Mouse (Mus musculus) olfactory bulb, adult 2 months (tissue): Measurements from ENCODE around the gene Mrps12. TPM values are rescaled to one million over a fixed set of nuclear protein-coding genes. Genes with fewer than 3 reads are reported as not detected.

Experiments
- H3K27ac ChIP-seq: fragments of 200-500 bp; 2 replicates; pipeline ENCODE4 v1.5.1; 2012; ENCODE audit warnings: low read depth, low read length; ENCODE audit not compliant: insufficient read depth
- H3K4me1 ChIP-seq: fragments of 200-500 bp; 2 replicates; pipeline ENCODE4 v1.6.1; 2012; ENCODE audit warnings: low read length; ENCODE audit not compliant: control insufficient read depth, insufficient read depth
- H3K4me3 ChIP-seq: fragments of 200-500 bp; 2 replicates; pipeline ENCODE4 v1.5.1; 2012; ENCODE audit warnings: mild to moderate bottlenecking, low read depth, low read length, moderate library complexity; ENCODE audit not compliant: insufficient read depth
- CTCF ChIP-seq: fragments of 200-500 bp; IDR thresholded peaks from 2 replicates; pipeline ENCODE4 v1.5.1; 2012; ENCODE audit warnings: low read depth, mild to moderate bottlenecking, low read length, moderate library complexity; ENCODE audit not compliant: insufficient read depth
- POLR2A ChIP-seq: fragments of 200-500 bp; IDR thresholded peaks from 2 replicates; pipeline ENCODE4 v1.6.1; 2012; ENCODE audit warnings: mild to moderate bottlenecking, low read depth, low read length, moderate library complexity; ENCODE audit not compliant: insufficient read depth
- WGBS: fragments of 180-500 bp; shearing (Covaris S2); methylation state at CpG from one replicate; pipeline ENCODE4 v1.1.7; 2018; 5-methylcytosine and 5-hydroxymethylcytosine counted together
- polyA plus RNA-seq: library from polyadenylated mRNA; stranded (reverse); fragments of >200 nt; gene quantifications from 2 replicates; pipeline ENCODE4 v1.2.4, GENCODE M21; 2012; ENCODE audit warnings: low replicate concordance; ENCODE audit not compliant: missing spikeins, insufficient read depth, insufficient read length

Gene Mrps12
- polyA plus RNA-seq, 1 experiment, result not detected

DNA sequence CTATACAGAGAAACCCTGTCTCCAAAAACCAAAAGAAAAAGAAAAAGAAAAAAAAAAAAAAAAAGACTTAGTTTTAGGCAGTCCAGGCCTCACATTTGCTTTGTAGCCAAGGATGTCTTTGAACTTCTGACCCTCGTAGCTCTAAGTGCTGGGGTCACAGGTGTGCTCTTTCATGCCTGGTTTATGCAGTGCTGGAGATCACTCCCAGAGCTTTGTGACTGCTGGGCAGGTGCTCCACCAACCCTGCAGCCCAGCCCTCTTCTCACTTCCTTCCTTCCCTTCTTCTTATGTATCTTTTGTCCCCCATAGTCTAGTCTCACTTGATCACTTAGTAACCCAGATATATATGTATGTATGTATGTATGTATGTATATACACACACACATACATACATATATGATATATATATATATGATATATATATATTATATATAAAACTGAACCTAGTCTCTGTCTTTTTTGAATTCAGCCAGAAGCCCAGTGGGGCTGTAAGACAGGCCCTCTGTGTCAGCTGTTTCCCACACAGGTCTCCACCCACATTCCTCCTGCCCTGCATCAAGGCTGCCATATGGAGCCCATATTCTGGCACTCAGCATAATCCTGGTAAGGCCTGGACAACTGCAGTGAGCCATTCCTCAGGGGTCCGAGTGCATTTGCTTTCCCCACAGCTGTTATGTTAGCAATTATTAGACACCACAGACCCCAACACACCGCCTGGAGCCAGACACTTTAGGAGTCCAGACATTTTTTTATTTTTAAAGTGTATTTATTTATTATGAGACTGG lies 20.7 kb downstream of the Mrps12 start:
- Histone ChIP-seq H3K27ac (no peak overlapping the region), H3K4me3 (no peak overlapping the region), H3K4me1 (peaks cover 4% of the 10 kb centered on the region; the same call in 1 of the 2 replicates)
- 89% methylated on average over 3 of the region's 3 CpGs for WGBS
- TF ChIP-seq POLR2A (no peak), CTCF (no peak)

- Histone ChIP-seq H3K4me3 (no peak overlapping the region), H3K27ac (no peak overlapping the region), H3K4me1 (peaks cover 4% of the 10 kb centered on the region; the same call in 1 of the 2 replicates)
- WGBS, result 93% methylated on average over 2 of the region's 2 CpGs
- TF ChIP-seq CTCF (no peak), POLR2A (no peak)
These were observed 22.0 kb downstream of the Mrps12 start for GRCm38 (mm10) chr7:28719650-28720049.

DNA sequence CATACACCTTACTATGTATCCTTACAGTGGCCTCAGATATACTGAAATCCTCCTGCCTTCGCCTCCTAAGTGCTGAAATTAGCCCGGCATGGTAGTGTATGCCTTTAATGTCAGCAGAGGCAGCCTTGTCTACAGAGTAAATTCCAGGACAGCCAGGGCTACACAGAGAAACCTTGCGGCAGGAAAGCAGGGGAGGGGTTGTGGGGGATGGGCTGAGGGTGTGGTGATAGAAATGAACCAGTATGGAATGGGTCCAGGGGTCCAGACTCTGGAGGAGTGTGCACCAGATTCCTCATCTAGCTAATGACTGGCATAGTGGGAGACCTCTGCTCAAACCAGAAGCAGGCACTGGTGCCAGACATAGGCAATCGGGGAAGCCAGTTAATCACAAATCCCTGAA lies 22.5 kb downstream of the Mrps12 start:
- WGBS, result 78% methylated on average over 4 of the region's 4 CpGs

DNA sequence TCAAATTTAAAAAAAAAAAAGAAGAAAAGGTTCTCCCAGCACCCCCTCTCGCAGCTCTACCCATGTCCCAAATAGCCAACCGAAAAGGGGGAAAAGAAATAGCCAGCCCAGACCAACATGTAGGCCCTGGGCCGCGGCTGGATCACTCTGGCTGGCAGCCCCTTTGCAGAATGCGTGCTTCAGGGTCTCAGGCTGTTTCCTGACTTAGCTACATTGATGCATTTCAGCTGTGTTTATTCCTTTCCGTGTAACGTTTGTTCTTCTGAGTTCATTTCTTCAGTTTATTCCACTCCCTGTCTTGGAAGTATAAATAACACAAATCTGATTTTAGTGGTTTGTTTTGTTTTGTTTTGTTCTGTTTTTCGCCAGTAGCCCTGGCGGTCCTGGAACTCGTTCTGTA lies 23.9 kb downstream of the Mrps12 start:
- Histone ChIP-seq H3K4me3 (no peak overlapping the region), H3K27ac (no peak overlapping the region)
- 92% methylated on average over 10 of the region's 10 CpGs for WGBS

More for the DNA sequence above, 22.5 kb downstream of the Mrps12 start:
- Histone ChIP-seq H3K27ac (no peak overlapping the region), H3K4me3 (no peak overlapping the region), H3K4me1 (peaks cover 4% of the 10 kb centered on the region; the same call in 1 of the 2 replicates)
- TF ChIP-seq CTCF (no peak), POLR2A (no peak)

DNA sequence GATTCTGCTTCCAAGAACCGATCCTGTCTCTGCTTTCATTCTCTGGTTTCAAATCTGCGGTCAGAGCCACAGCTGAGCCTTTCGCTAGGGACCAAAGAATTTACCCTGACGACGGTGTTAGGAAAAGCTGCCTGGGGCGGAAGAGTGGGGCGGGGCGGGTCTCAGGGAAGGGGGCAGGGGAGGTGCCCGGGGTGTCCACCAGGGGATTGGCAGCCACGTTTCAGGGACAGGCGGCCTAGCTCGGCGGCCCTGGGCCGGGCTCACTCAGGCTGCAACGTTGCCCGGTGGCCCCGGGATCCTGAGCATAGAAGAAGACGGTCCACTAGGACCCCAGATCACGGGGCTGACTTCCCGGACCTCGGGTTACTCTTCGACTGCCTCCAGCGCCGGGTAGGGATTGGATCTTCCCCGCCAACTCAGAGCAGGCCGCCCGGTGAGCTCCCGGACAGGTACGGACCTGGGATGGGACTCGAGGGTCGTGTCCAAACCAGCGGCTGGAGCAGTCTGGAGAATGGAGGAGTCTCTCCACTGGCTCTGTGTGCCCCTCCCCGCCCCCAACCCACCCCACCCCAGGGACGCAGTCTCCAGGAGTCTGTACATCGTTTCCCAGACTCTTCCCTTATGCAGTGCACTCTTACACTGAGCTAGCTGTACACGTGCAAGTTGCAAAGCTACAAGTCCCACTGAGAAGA lies 24.9 kb downstream of the Mrps12 start, which contains the start of gene Fbxo17:
TSS of gene Fbxo17 (plus strand) at position 215 of the 692 bp plus-strand sequence.
- Histone ChIP-seq H3K4me3 (peak within 1 kb of the TSS; percentile 36), H3K4me1 (peaks cover 4% of the 10 kb centered on the region; the same call in 1 of the 2 replicates), H3K27ac (no peak within 1 kb of the TSS)
- WGBS, result 6% methylated on average over 36 of the region's 36 CpGs
- TF ChIP-seq CTCF (no peak), POLR2A (no peak)

More for the DNA sequence above, 23.9 kb downstream of the Mrps12 start:
- peaks cover 4% of the 10 kb centered on the region; the same call in 1 of the 2 replicates for H3K4me1 ChIP-seq
- TF ChIP-seq POLR2A, result no peak
- no peak for TF ChIP-seq CTCF

- Histone ChIP-seq H3K4me1 (peaks cover 4% of the 10 kb centered on the region; the same call in 1 of the 2 replicates), H3K27ac (no peak overlapping the region), H3K4me3 (no peak overlapping the region)
- 96% methylated on average over 2 of the region's 2 CpGs for WGBS
- no peak for TF ChIP-seq POLR2A
- TF ChIP-seq CTCF, result no peak
These were observed 26.0 kb downstream of the Mrps12 start for GRCm38 (mm10) chr7:28715598-28715997.

GRCm38 (mm10) chr7:28714667-28715066 lies 27.0 kb downstream of the Mrps12 start:
- no peak overlapping the region for H3K27ac ChIP-seq
- TF ChIP-seq CTCF, result no peak
- no peak for TF ChIP-seq POLR2A
- peaks cover 4% of the 10 kb centered on the region; the same call in 1 of the 2 replicates for H3K4me1 ChIP-seq
- WGBS, result 47% methylated on average over 5 of the region's 5 CpGs
- H3K4me3 ChIP-seq, result no peak overlapping the region

DNA sequence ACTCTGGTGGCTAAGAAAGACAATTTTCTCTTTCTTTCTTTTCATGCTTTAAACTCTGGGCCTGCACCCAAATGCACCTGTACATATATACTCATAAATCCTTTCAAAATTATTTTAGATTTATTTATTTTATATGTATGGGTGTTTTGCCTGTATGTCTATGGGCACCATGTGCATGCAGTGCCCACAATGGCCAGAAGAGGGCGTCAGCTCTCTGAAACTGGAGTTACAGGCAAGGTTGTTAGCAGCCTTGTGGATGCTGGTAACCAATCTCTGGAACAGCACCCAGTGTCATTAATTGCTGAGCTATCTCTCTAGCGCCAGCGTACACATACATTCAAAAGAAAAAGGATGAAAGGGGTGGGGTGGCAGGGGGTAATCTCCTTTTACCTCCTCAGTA lies 30.7 kb downstream of the Mrps12 start:
- Histone ChIP-seq H3K27ac (no peak overlapping the region), H3K4me3 (no peak overlapping the region), H3K4me1 (no peaks in the 10 kb centered on the region)
- TF ChIP-seq POLR2A, result no peak
- no peak for TF ChIP-seq CTCF
- WGBS, result 61% methylated on average over 3 of the region's 3 CpGs

GRCm38 (mm10) chr7:28709454-28709853 lies 32.2 kb downstream of the Mrps12 start:
- Histone ChIP-seq H3K4me3 (no peak overlapping the region), H3K27ac (no peak overlapping the region), H3K4me1 (no peaks in the 10 kb centered on the region)
- TF ChIP-seq POLR2A, result no peak
- TF ChIP-seq CTCF, result no peak
